In the genomic region with DNA sequence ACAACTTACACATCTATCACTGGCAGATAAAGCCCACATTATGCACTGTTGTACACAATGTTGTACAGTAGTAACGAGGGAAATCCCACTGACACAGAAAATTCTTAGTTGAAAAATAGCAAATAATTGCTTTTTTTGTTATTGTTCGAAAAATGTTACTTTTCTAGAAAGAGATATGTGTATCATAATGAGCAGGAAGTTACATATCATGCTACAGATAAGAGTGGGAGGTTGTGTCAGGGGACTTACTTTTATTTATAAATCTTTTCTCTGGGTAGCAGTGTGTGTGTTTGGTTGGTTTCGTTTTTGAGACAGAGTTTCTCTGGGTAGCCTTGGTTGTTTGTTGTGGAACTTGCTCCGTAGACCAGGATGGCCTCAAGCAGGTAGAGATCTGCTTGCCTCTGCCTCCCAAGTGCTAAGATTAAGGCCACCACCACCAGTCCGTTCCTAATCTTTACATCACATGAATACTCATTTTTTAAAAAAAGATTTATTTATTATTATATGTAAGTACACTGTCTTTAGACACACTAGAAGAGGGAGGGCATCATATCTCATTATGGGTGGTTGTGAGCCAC, we compare ENCODE assay signal across 8 mouse cellular contexts. TPM values are rescaled to one million over a fixed set of nuclear protein-coding genes. Genes with fewer than 3 reads are reported as not detected.
A peak's percentile ranks its signal among the peaks of the same experiment; 100 is the strongest.
DNase-seq lines count a peak whose midpoint lies in the region; ATAC-seq and TF ChIP-seq lines count a peak whose summit lies in the region.

No protein-coding gene starts in this region.

- peak overlapping the region; percentile 97 for H3K4me2 ChIP-seq in forebrain, embryonic 12.5 days
- peak overlapping the region; percentile 72 for H3K4me2 ChIP-seq in liver, embryonic 14.5 days (ENCODE audit: low read depth)

- TF ChIP-seq EP300 in liver, embryonic 14.5 days (IDR thresholded peaks at IDR 0.05; ENCODE audit: low read depth), result no peak

- WGBS in forebrain, embryonic 12.5 days, result 93% methylated on average over 5 of the region's 5 CpGs
- 38% methylated on average over 5 of the region's 5 CpGs for WGBS in liver, embryonic 14.5 days (ENCODE audit: insufficient replicate concordance)

- peak overlapping the region; percentile 79 for H3K4me3 ChIP-seq in gastrocnemius, adult 2 months
- peak overlapping the region; percentile 90 for H3K4me3 ChIP-seq in forebrain, embryonic 12.5 days (replicated peaks)
- peak overlapping the region; percentile 78 to 92 for H3K4me3 ChIP-seq in liver, embryonic 14.5 days (ENCODE audit: insufficient read depth in 1 of 2, low read depth in 2 of 2, low read length in 2 of 2)

- H3K9me3 ChIP-seq in forebrain, embryonic 12.5 days, result no peaks in the 10 kb centered on the region
- H3K9me3 ChIP-seq in liver, embryonic 14.5 days (ENCODE audit: control insufficient read depth, low read length), result no peaks in the 10 kb centered on the region

- peaks cover 17% of the 10 kb centered on the region for H3K4me1 ChIP-seq in forebrain, embryonic 12.5 days
- H3K4me1 ChIP-seq in liver, embryonic 14.5 days (replicated peaks; ENCODE audit: control insufficient read depth in 2 of 2, insufficient read depth in 2 of 2, low read length in 1 of 2), result peaks cover 15 to 24% of the 10 kb centered on the region in 2 experiments

- DNase-seq in gastrocnemius, adult 2 months, result no peak
- DNase-seq in gastrocnemius, postnatal 10 days, result no peak
- peak; percentile 14 to 18 for DNase-seq in B cell, adult 2 months
- DNase-seq in liver, embryonic 14.5 days (ENCODE audit: low read depth in 3 of 3, low spot score in 3 of 3), result no peak
- no peak for DNase-seq in urinary bladder, postnatal 10 days (ENCODE audit: low spot score)
- no peak for DNase-seq in left cerebral cortex, adult 18-20 months (ENCODE audit: low spot score in 2 of 2)
- DNase-seq in thymus, postnatal 0 days (ENCODE audit: low spot score), result no peak

- H3K9ac ChIP-seq in forebrain, embryonic 12.5 days, result peak overlapping the region; percentile 60
- peak overlapping the region; percentile 83 for H3K9ac ChIP-seq in liver, embryonic 14.5 days (replicated peaks)

- TF ChIP-seq CTCF in gastrocnemius, adult 2 months (IDR thresholded peaks at IDR 0.05), result no peak
- TF ChIP-seq CTCF in liver, embryonic 14.5 days (IDR thresholded peaks at IDR 0.05; ENCODE audit: low read depth), result no peak

- intact Hi-C loops in gastrocnemius, adult 2 months (cut with DNase I), result no loop called here

- H3K27ac ChIP-seq in gastrocnemius, adult 2 months, result peak overlapping the region; percentile 96
- H3K27ac ChIP-seq in forebrain, embryonic 12.5 days, result peak overlapping the region; percentile 85; the same call in 1 of the 2 replicates
- peak overlapping the region; percentile 86 for H3K27ac ChIP-seq in liver, embryonic 14.5 days

- ATAC-seq in forebrain, embryonic 12.5 days (ENCODE audit: low FRiP score), result no peak
- no peak for ATAC-seq in liver, embryonic 14.5 days (ENCODE audit: insufficient read depth)

- no peaks in the 10 kb centered on the region for H3K27me3 ChIP-seq in forebrain, embryonic 12.5 days
- no peaks in the 10 kb centered on the region for H3K27me3 ChIP-seq in liver, embryonic 14.5 days (ENCODE audit: control insufficient read depth, insufficient read depth, low read length)

- H3K36me3 ChIP-seq in forebrain, embryonic 12.5 days (replicated peaks), result peaks cover 21% of the 10 kb centered on the region
- H3K36me3 ChIP-seq in liver, embryonic 14.5 days (replicated peaks; ENCODE audit: control insufficient read depth, insufficient read depth, low read depth), result peaks cover 24% of the 10 kb centered on the region

RNA-seq across cellular contexts. Expression of a gene that starts 1.0 kb away (rescaled TPM):
- total RNA-seq in gastrocnemius, adult 2 months (2021), result 10 to 100 TPM; 24.2 to 33.6 TPM
- 10 to 100 TPM; 27.0 to 36.3 TPM for total RNA-seq in gastrocnemius, postnatal 10 days (2021)
- polyA plus RNA-seq in forebrain, embryonic 12.5 days (2016; fragmentation: Nextera tagmentation; extraction: Ambion mirVana), result 26.7 and 35.8 TPM in 2 replicates
- 12.5 and 16.5 TPM in 2 replicates for polyA plus RNA-seq in liver, embryonic 14.5 days (2012; rRNA removed)
- 12.5 and 12.8 TPM in 2 replicates for polyA plus RNA-seq in liver, embryonic 14.5 days (2014; fragmentation: Nextera tagmentation; extraction: Ambion mirVana)
- 100 to 1,000 TPM; 137 to 138 TPM for total RNA-seq in left cerebral cortex, adult 18-20 months (2021)
- 13.1 and 18.5 TPM in 2 replicates for polyA plus RNA-seq in thymus, postnatal 0 days (2015; fragmentation: Nextera tagmentation; extraction: Ambion mirVana)

RNA-seq across cellular contexts. Expression of a gene that starts 16.8 kb away (rescaled TPM):
- total RNA-seq in gastrocnemius, adult 2 months (2021), result 10 to 100 TPM; 16.6 to 19.5 TPM
- total RNA-seq in gastrocnemius, postnatal 10 days (2021), result 10 to 100 TPM; 18.2 to 20.2 TPM
- 31.5 and 34.8 TPM in 2 replicates for polyA plus RNA-seq in forebrain, embryonic 12.5 days (2016; fragmentation: Nextera tagmentation; extraction: Ambion mirVana)
- 9.4 and 9.7 TPM in 2 replicates for polyA plus RNA-seq in liver, embryonic 14.5 days (2012; rRNA removed)
- polyA plus RNA-seq in liver, embryonic 14.5 days (2014; fragmentation: Nextera tagmentation; extraction: Ambion mirVana), result 11.5 and 12.0 TPM in 2 replicates
- total RNA-seq in left cerebral cortex, adult 18-20 months (2021), result 10 to 100 TPM; 55.6 to 56.8 TPM
- polyA plus RNA-seq in thymus, postnatal 0 days (2015; fragmentation: Nextera tagmentation; extraction: Ambion mirVana), result 30.1 and 30.5 TPM in 2 replicates

RNA-seq across cellular contexts. Expression of a gene that starts 18.4 kb away (rescaled TPM):
- total RNA-seq in gastrocnemius, adult 2 months (2021), result 100 to 1,000 TPM in 1 of 2 experiments, 10 to 100 TPM in 1; 90.6 to 129 TPM
- 100 to 1,000 TPM; 120 to 138 TPM for total RNA-seq in gastrocnemius, postnatal 10 days (2021)
- 23.4 and 23.6 TPM in 2 replicates for polyA plus RNA-seq in forebrain, embryonic 12.5 days (2016; fragmentation: Nextera tagmentation; extraction: Ambion mirVana)
- polyA plus RNA-seq in liver, embryonic 14.5 days (2012; rRNA removed), result 15.9 and 16.7 TPM in 2 replicates
- 26.6 and 29.7 TPM in 2 replicates for polyA plus RNA-seq in liver, embryonic 14.5 days (2014; fragmentation: Nextera tagmentation; extraction: Ambion mirVana)
- 10 to 100 TPM; 24.5 to 31.8 TPM for total RNA-seq in left cerebral cortex, adult 18-20 months (2021)
- 16.4 and 18.1 TPM in 2 replicates for polyA plus RNA-seq in thymus, postnatal 0 days (2015; fragmentation: Nextera tagmentation; extraction: Ambion mirVana)

RNA-seq across cellular contexts. Expression of a gene that starts 28.7 kb away (rescaled TPM):
- 100 to 1,000 TPM; 740 to 827 TPM for total RNA-seq in gastrocnemius, adult 2 months (2021)
- total RNA-seq in gastrocnemius, postnatal 10 days (2021), result 1,000 to 10,000 TPM; 1,287 to 1,346 TPM
- polyA plus RNA-seq in forebrain, embryonic 12.5 days (2016; fragmentation: Nextera tagmentation; extraction: Ambion mirVana), result 1,477 and 1,540 TPM in 2 replicates
- polyA plus RNA-seq in liver, embryonic 14.5 days (2012; rRNA removed), result 350 and 717 TPM in 2 replicates
- polyA plus RNA-seq in liver, embryonic 14.5 days (2014; fragmentation: Nextera tagmentation; extraction: Ambion mirVana), result 1,544 and 1,614 TPM in 2 replicates
- total RNA-seq in left cerebral cortex, adult 18-20 months (2021), result 100 to 1,000 TPM; 755 to 756 TPM
- polyA plus RNA-seq in thymus, postnatal 0 days (2015; fragmentation: Nextera tagmentation; extraction: Ambion mirVana), result 3,300 and 3,396 TPM in 2 replicates

RNA-seq across cellular contexts. Expression of a gene that starts 29.2 kb away (rescaled TPM):
- 10 to 100 TPM; 15.4 to 21.5 TPM for total RNA-seq in gastrocnemius, adult 2 months (2021)
- total RNA-seq in gastrocnemius, postnatal 10 days (2021), result 10 to 100 TPM; 28.2 to 35.3 TPM
- polyA plus RNA-seq in forebrain, embryonic 12.5 days (2016; fragmentation: Nextera tagmentation; extraction: Ambion mirVana), result 242 and 243 TPM in 2 replicates
- polyA plus RNA-seq in liver, embryonic 14.5 days (2012; rRNA removed), result 24.2 and 26.6 TPM in 2 replicates
- polyA plus RNA-seq in liver, embryonic 14.5 days (2014; fragmentation: Nextera tagmentation; extraction: Ambion mirVana), result 44.4 and 52.9 TPM in 2 replicates
- total RNA-seq in left cerebral cortex, adult 18-20 months (2021), result 10 to 100 TPM; 70.6 to 71.0 TPM
- polyA plus RNA-seq in thymus, postnatal 0 days (2015; fragmentation: Nextera tagmentation; extraction: Ambion mirVana), result 166 and 171 TPM in 2 replicates

Comparison
In these comparisons a context has a peak if more than half of its experiments do, and no peak if none do; other contexts are left out.
1. DNase-seq: peak in B cell, adult 2 months (2 of 2); none in gastrocnemius, adult 2 months (single experiment), gastrocnemius, postnatal 10 days (single experiment), liver, embryonic 14.5 days (0 of 3), urinary bladder, postnatal 10 days (single experiment), left cerebral cortex, adult 18-20 months (0 of 2) and thymus, postnatal 0 days (single experiment).
2. Peak in every context shown above with its lines, with median percentiles within 50 percentile points of each other: H3K27ac ChIP-seq and H3K4me3 ChIP-seq.